Mouse (Mus musculus) liver, postnatal 0 days (tissue): ENCODE results near the gene 6330409D20Rik.

ENCODE experiments used
- CTCF ChIP-seq: sonication (generic); IDR thresholded peaks from 2 replicates; pipeline ENCODE4 v1.5.1; 2016; ENCODE audit warnings: antibody characterized with exemption, low read depth
- EP300 ChIP-seq: IDR thresholded peaks from 2 replicates; pipeline ENCODE4 v1.6.1; 2016; ENCODE audit warnings: antibody characterized with exemption, low read depth, mild to moderate bottlenecking

DNA sequence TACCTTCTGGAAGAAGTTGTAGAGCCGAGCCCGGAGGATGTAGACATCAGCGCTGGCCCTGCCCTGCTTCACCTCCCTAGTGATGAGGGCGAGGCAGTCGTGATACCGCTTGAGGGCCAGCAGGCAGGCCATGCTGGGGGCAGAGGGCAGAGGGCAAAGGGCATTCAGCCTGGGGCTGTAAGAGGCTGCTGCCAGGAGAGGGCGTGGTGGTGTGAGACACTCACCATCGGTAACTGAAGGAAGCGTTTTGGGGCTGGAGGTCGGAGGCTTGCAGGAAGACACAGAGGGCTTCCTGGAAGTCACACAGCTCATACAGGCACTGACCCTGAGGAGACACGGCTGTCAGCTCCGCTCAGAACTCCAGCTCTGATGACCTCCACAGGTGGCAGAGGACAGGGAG is 31.1 kb upstream of the 6330409D20Rik start:
- TF ChIP-seq CTCF: peak; percentile 29
- TF ChIP-seq EP300: no peak
